Mouse (Mus musculus): ENCODE data around the gene Jmy.
"Not testable (repeated sequence)": the region's sequence is repeated elsewhere in the genome, so short reads cannot be mapped to it uniquely, and the experiment has no call there.

Jmy gene

GRCm38 (mm10) chr13:93499167-93499972 is at the start of gene Jmy:
Gene Jmy, minus strand, starts transcription at chr13:93499808.
- DNase-seq: peak; percentile 85

GRCm38 (mm10) chr13:93547641-93548040 is 48.0 kb upstream of the Jmy start:
- DNase-seq: no peak

GRCm38 (mm10) chr13:93546011-93546410 is 46.4 kb upstream of the Jmy start:
- peak; percentile 9 for DNase-seq

- DNase-seq: no peak
Measured at GRCm38 (mm10) chr13:93544274-93544673, 44.7 kb upstream of the Jmy start.

GRCm38 (mm10) chr13:93539311-93539710 is 39.7 kb upstream of the Jmy start:
- DNase-seq: no peak

GRCm38 (mm10) chr13:93518753-93519319 is 19.2 kb upstream of the Jmy start:
- DNase-seq: no peak

- no peak for DNase-seq
Measured at GRCm38 (mm10) chr13:93517223-93517622, 17.6 kb upstream of the Jmy start.

GRCm38 (mm10) chr13:93514000-93514795 is 14.6 kb upstream of the Jmy start:
- no peak for DNase-seq

GRCm38 (mm10) chr13:93510447-93511180 is 11.0 kb upstream of the Jmy start:
- DNase-seq: no peak

GRCm38 (mm10) chr13:93506920-93507319 is 7.3 kb upstream of the Jmy start:
- DNase-seq: not testable (repeated sequence)

- no peak for DNase-seq
Measured at GRCm38 (mm10) chr13:93501724-93502123, 2.1 kb upstream of the Jmy start.

GRCm38 (mm10) chr13:93499973-93500633 is 495 bp upstream of the Jmy start:
- no peak for DNase-seq

GRCm38 (mm10) chr13:93498211-93499166 is 1.1 kb downstream of the Jmy start:
- DNase-seq: peak; percentile 62

GRCm38 (mm10) chr13:93496977-93497376 is 2.6 kb downstream of the Jmy start:
- no peak for DNase-seq

GRCm38 (mm10) chr13:93488510-93488909 is 11.1 kb downstream of the Jmy start:
- no peak for DNase-seq

- DNase-seq: no peak
Measured at GRCm38 (mm10) chr13:93487734-93488133, 11.9 kb downstream of the Jmy start.

GRCm38 (mm10) chr13:93484276-93484675 is 15.3 kb downstream of the Jmy start:
- DNase-seq: no peak

GRCm38 (mm10) chr13:93481110-93481509 is 18.5 kb downstream of the Jmy start:
- no peak for DNase-seq

GRCm38 (mm10) chr13:93478344-93478743 is 21.3 kb downstream of the Jmy start:
- DNase-seq: no peak

- no peak for DNase-seq
Measured at GRCm38 (mm10) chr13:93468355-93468754, 31.3 kb downstream of the Jmy start.

GRCm38 (mm10) chr13:93459566-93459965 is 40.0 kb downstream of the Jmy start:
- DNase-seq: no peak

All from thymus, postnatal 14 days (tissue).